Mouse (Mus musculus) hindbrain, embryonic 13.5 days (tissue): Measurements from ENCODE around the gene Srxn1. TPM values are rescaled to one million over a fixed set of nuclear protein-coding genes. Genes with fewer than 3 reads are reported as not detected.

ENCODE experiments used
- ATAC-seq: fragments of 200-750 bp; cut with Nextera tagmentation; 2 replicates; pipeline ENCODE4 v1.8.0; 2017; ENCODE audit warnings: moderate TSS enrichment; ENCODE audit not compliant: low FRiP score
- H3K27ac ChIP-seq: fragments of 300-500 bp; sonication (generic); 2 replicates; pipeline ENCODE4 v1.5.1; 2015; ENCODE audit warnings: inconsistent platforms, mild to moderate bottlenecking, moderate library complexity
- H3K27me3 ChIP-seq: fragments of 300-500 bp; sonication (generic); 2 replicates; pipeline ENCODE4 v1.6.1; 2015; ENCODE audit warnings: mild to moderate bottlenecking, inconsistent platforms
- H3K36me3 ChIP-seq: fragments of 300-500 bp; sonication (generic); 2 replicates; pipeline ENCODE4 v1.6.1; 2015; ENCODE audit warnings: mild to moderate bottlenecking, inconsistent platforms
- H3K4me1 ChIP-seq: fragments of 300-500 bp; sonication (generic); replicated peaks from 2 replicates; pipeline ENCODE4 v1.6.1; 2015; ENCODE audit warnings: inconsistent platforms
- H3K4me2 ChIP-seq: fragments of 300-500 bp; sonication (generic); 2 replicates; pipeline ENCODE4 v1.6.1; 2015; ENCODE audit warnings: inconsistent platforms, mild to moderate bottlenecking, moderate library complexity
- H3K4me3 ChIP-seq: fragments of 300-500 bp; sonication (generic); 2 replicates; pipeline ENCODE4 v1.5.1; 2015; ENCODE audit warnings: mild to moderate bottlenecking, inconsistent platforms
- H3K9ac ChIP-seq: fragments of 300-500 bp; sonication (generic); 2 replicates; pipeline ENCODE4 v1.6.1; 2015; ENCODE audit warnings: mild to moderate bottlenecking, inconsistent platforms
- H3K9me3 ChIP-seq: fragments of 300-500 bp; sonication (generic); 2 replicates; pipeline ENCODE4 v1.6.1; 2016; ENCODE audit warnings: inconsistent platforms
- WGBS: fragments of 180-500 bp; shearing (Covaris S2); methylation state at CpG from one replicate; pipeline ENCODE4 v1.1.7; 2015; 5-methylcytosine and 5-hydroxymethylcytosine counted together
- polyA plus RNA-seq: library from polyadenylated mRNA; unstranded; fragments of >200 nt; fragmentation: Nextera tagmentation; extraction: Ambion mirVana; gene quantifications from 2 replicates; pipeline ENCODE4 v1.2.1, GENCODE M21; 2015

Srxn1 gene
- polyA plus RNA-seq, 1 experiment from 2014 or later = 16.1 TPM

GRCm38 (mm10) chr2:152091342-152092056 lies 13.8 kb upstream of the Srxn1 start:
- Histone ChIP-seq H3K4me2 (peak overlapping the region; percentile 24), H3K4me3 (no peak overlapping the region), H3K9me3 (no peaks in the 10 kb centered on the region), H3K27ac (peak overlapping the region; percentile 67), H3K36me3 (peaks cover 44% of the 10 kb centered on the region), H3K4me1 (peaks cover 91% of the 10 kb centered on the region), H3K27me3 (peaks cover 32% of the 10 kb centered on the region), H3K9ac (peak overlapping the region; percentile 58)
- ATAC-seq = no peak
- 15% methylated on average over 12 of the region's 12 CpGs for WGBS

DNA sequence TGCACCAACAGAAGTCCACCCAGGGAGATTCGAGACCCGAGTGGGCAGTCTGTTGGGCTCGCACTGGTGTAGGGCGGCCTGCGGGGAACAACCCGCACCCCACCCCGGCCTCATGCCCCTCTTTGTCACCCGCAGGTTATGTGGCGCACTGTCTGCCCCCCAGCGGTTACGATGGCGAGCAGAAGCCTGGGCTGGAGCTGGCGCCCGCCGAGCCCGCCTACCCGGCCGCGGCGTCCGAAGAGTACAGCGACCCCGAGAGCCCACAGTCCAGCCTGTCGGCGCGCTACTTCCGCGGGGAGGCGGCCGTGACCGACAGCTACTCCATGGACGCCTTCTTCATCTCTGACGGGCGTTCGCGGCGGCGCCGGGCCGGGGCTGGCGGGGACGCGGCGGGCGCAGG lies 12.4 kb upstream of the Srxn1 start:
- H3K4me1 ChIP-seq = peaks cover 90% of the 10 kb centered on the region

GRCm38 (mm10) chr2:152093356-152093792 lies 11.9 kb upstream of the Srxn1 start:
- Histone ChIP-seq H3K36me3 (peaks cover 34% of the 10 kb centered on the region), H3K9me3 (no peaks in the 10 kb centered on the region), H3K4me3 (peak overlapping the region; percentile 28), H3K4me1 (peaks cover 85% of the 10 kb centered on the region), H3K9ac (peak overlapping the region; percentile 59), H3K27ac (peak overlapping the region; percentile 71), H3K27me3 (peaks cover 32% of the 10 kb centered on the region), H3K4me2 (peak overlapping the region; percentile 45)
- ATAC-seq = no peak
- 2% methylated on average over 60 of the region's 60 CpGs for WGBS

More for the DNA sequence above, 12.4 kb upstream of the Srxn1 start:
- peaks cover 32% of the 10 kb centered on the region for H3K27me3 ChIP-seq
- H3K9ac ChIP-seq = peak overlapping the region; percentile 59
- peak overlapping the region; percentile 45 for H3K4me2 ChIP-seq
- 0 out of 2 replicates have a peak, but pooled peaks have one; percentile 1 for ATAC-seq
- peak overlapping the region; percentile 28 for H3K4me3 ChIP-seq
- no peaks in the 10 kb centered on the region for H3K9me3 ChIP-seq
- H3K27ac ChIP-seq = peak overlapping the region; percentile 70
- H3K36me3 ChIP-seq = peaks cover 38% of the 10 kb centered on the region
- 6% methylated on average over 40 of the region's 45 CpGs for WGBS

- Histone ChIP-seq H3K4me3 (0 out of 2 replicates have a peak overlapping the region, but pooled peaks have one; percentile 2), H3K4me2 (peak overlapping the region; percentile 25; the same call in 1 of the 2 replicates), H3K9me3 (no peaks in the 10 kb centered on the region), H3K27me3 (peaks cover 32% of the 10 kb centered on the region), H3K36me3 (peaks cover 23% of the 10 kb centered on the region), H3K27ac (peak overlapping the region; percentile 80), H3K9ac (peak overlapping the region; percentile 59), H3K4me1 (peaks cover 74% of the 10 kb centered on the region)
- WGBS = 3% methylated on average over 29 of the region's 29 CpGs
- ATAC-seq = no peak
These were observed 10.3 kb upstream of the Srxn1 start for GRCm38 (mm10) chr2:152094856-152095545.

DNA sequence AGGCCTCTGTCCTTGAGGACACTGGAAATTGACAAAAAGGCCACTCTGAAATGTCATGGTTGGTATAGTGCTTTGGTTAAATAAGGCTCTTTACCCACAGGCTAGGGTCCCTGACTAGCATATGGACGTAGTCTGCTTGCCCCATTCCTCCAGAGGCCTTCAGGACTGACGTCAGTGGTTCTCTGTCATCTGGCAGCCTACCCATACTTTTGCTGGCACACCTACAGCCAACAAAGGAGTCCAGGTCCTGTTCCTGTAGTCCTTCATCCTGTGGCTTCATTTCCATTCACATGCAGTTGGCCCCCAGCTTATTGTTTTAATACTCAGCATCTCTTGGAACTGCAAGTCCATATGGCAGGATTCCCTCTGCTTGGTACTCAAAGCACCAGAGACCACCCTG lies 8.4 kb upstream of the Srxn1 start:
- Histone ChIP-seq H3K27me3 (peaks cover 32% of the 10 kb centered on the region), H3K27ac (peak overlapping the region; percentile 80), H3K4me3 (no peak overlapping the region), H3K36me3 (peaks cover 15% of the 10 kb centered on the region), H3K9ac (no peak overlapping the region), H3K4me1 (peaks cover 61% of the 10 kb centered on the region), H3K9me3 (no peaks in the 10 kb centered on the region), H3K4me2 (no peak overlapping the region)
- ATAC-seq = no peak
- WGBS = 42% methylated on average over 2 of the region's 2 CpGs

DNA sequence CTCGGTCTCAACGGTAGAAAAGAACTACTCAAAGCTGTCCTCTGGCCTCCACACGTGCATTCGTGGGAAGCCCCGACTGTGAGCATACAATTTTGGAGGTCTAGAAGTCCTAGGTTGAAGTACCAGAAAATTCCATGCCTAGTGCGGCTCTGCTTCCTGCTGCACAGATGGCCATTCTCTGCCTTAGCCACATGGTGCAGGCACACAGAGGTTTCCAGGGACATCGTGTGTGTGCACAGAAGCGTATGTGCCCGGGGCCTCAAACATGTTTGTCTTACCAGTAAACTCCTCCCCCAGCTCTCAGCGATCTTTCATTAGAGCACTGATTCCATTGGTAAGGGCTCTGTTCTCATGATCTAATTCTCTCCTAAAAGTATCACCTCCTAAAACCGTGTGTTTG lies 7.4 kb upstream of the Srxn1 start:
- Histone ChIP-seq H3K36me3 (peaks cover 14% of the 10 kb centered on the region), H3K4me3 (no peak overlapping the region), H3K4me2 (no peak overlapping the region), H3K27me3 (peaks cover 25% of the 10 kb centered on the region), H3K27ac (peak overlapping the region; percentile 80), H3K9ac (no peak overlapping the region), H3K4me1 (peaks cover 60% of the 10 kb centered on the region), H3K9me3 (no peaks in the 10 kb centered on the region)
- no peak for ATAC-seq
- 61% methylated on average over 11 of the region's 11 CpGs for WGBS

DNA sequence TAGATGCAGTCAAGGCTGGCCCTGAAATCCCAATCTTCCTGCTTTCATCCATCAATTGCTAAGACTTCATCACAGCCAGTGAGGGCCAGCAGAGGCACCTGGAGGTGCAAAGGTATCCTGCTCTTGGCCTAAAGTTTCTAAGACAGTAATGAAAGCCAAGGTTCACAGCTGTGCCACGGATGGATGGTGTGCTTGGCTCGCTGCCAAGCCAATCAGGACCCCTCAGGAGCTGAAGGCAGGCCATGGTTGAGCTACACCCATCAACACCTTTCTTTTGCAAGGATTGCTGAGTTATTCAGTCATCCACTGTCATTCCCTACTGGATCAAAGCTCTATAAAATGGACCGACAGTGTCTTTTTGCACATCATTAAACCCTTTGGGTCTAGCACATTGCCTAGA lies 5.8 kb upstream of the Srxn1 start:
- Histone ChIP-seq H3K36me3 (no peaks in the 10 kb centered on the region), H3K4me1 (peaks cover 46% of the 10 kb centered on the region), H3K4me2 (no peak overlapping the region), H3K27me3 (peaks cover 12% of the 10 kb centered on the region), H3K9ac (no peak overlapping the region), H3K9me3 (no peaks in the 10 kb centered on the region), H3K4me3 (no peak overlapping the region), H3K27ac (no peak overlapping the region)
- ATAC-seq = no peak
- WGBS = 41% methylated on average over 3 of the region's 3 CpGs

- WGBS = 76% methylated on average over 13 of the region's 13 CpGs
- no peak overlapping the region for H3K9ac ChIP-seq
These were observed 3.6 kb upstream of the Srxn1 start for GRCm38 (mm10) chr2:152101761-152102160.

GRCm38 (mm10) chr2:152102369-152102768 lies 2.9 kb upstream of the Srxn1 start:
- Histone ChIP-seq H3K27me3 (0 out of 2 replicates have a peak, but pooled peaks cover 3% of the 10 kb centered on the region), H3K9ac (peak overlapping the region; percentile 13; the same call in 1 of the 2 replicates), H3K36me3 (no peaks in the 10 kb centered on the region), H3K27ac (peak overlapping the region; percentile 62; the same call in 1 of the 2 replicates), H3K9me3 (no peaks in the 10 kb centered on the region), H3K4me2 (no peak overlapping the region), H3K4me3 (no peak overlapping the region), H3K4me1 (peaks cover 40% of the 10 kb centered on the region)
- 40% methylated on average over 6 of the region's 6 CpGs for WGBS
- ATAC-seq = no peak

More at GRCm38 (mm10) chr2:152101761-152102160, 3.6 kb upstream of the Srxn1 start:
- no peak for ATAC-seq
- no peak overlapping the region for H3K4me2 ChIP-seq
- no peaks in the 10 kb centered on the region for H3K9me3 ChIP-seq
- no peak overlapping the region for H3K4me3 ChIP-seq
- H3K4me1 ChIP-seq = peaks cover 45% of the 10 kb centered on the region
- H3K27ac ChIP-seq = 0 out of 2 replicates have a peak overlapping the region, but pooled peaks have one; percentile 62
- H3K27me3 ChIP-seq = 0 out of 2 replicates have a peak, but pooled peaks cover 3% of the 10 kb centered on the region
- H3K36me3 ChIP-seq = no peaks in the 10 kb centered on the region

GRCm38 (mm10) chr2:152104711-152105317 lies 502 bp upstream of the Srxn1 start:
- H3K9ac ChIP-seq = peak overlapping the region; percentile 93
- WGBS = 18% methylated on average over 17 of the region's 17 CpGs
- H3K4me1 ChIP-seq = peaks cover 40% of the 10 kb centered on the region
- H3K27ac ChIP-seq = peak overlapping the region; percentile 71; the same call in 1 of the 2 replicates
- 0 out of 2 replicates have a peak, but pooled peaks cover 3% of the 10 kb centered on the region for H3K27me3 ChIP-seq
- peaks cover 3% of the 10 kb centered on the region; the same call in 1 of the 2 replicates for H3K36me3 ChIP-seq
- H3K9me3 ChIP-seq = no peaks in the 10 kb centered on the region
- ATAC-seq = peak; percentile 30
- H3K4me3 ChIP-seq = peak overlapping the region; percentile 66
- H3K4me2 ChIP-seq = peak overlapping the region; percentile 78

DNA sequence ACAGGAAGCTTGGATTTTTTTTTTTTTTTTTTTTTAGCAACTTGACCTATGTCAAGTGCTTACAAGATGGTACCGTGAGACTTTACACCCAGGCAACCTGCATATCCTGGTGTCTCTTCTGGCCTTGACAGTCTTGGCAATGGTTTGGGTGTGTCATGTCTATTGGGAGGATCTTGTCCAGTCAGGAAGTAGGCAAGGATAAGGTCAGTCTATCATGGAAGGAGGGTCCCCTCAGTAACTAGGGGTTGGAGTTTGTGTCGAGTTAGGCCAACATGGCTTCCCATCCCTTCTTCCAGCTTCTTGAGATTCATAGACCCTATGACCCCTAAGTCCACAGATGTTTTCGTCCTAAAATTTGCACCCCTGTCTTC lies 894 bp downstream of the Srxn1 start:
- no peak overlapping the region for H3K27ac ChIP-seq
- peaks cover 40% of the 10 kb centered on the region for H3K4me1 ChIP-seq
- H3K4me3 ChIP-seq = peak overlapping the region; percentile 66
- H3K27me3 ChIP-seq = 0 out of 2 replicates have a peak, but pooled peaks cover 3% of the 10 kb centered on the region
- WGBS = 86% methylated on average over 3 of the region's 3 CpGs
- no peak for ATAC-seq
- no peaks in the 10 kb centered on the region for H3K9me3 ChIP-seq
- H3K4me2 ChIP-seq = peak overlapping the region; percentile 78
- H3K9ac ChIP-seq = peak overlapping the region; percentile 93; the same call in 1 of the 2 replicates
- H3K36me3 ChIP-seq = peaks cover 5% of the 10 kb centered on the region; the same call in 1 of the 2 replicates

GRCm38 (mm10) chr2:152106597-152106996 lies 1.3 kb downstream of the Srxn1 start:
- Histone ChIP-seq H3K27ac (no peak overlapping the region), H3K4me3 (peak overlapping the region; percentile 66), H3K4me2 (peak overlapping the region; percentile 78), H3K9me3 (no peaks in the 10 kb centered on the region), H3K9ac (no peak overlapping the region), H3K4me1 (peaks cover 40% of the 10 kb centered on the region), H3K27me3 (0 out of 2 replicates have a peak, but pooled peaks cover 3% of the 10 kb centered on the region), H3K36me3 (peaks cover 5% of the 10 kb centered on the region; the same call in 1 of the 2 replicates)
- 94% methylated on average over 10 of the region's 10 CpGs for WGBS
- ATAC-seq = no peak
